8 mouse cellular contexts compared by ENCODE assay signal in genomic region chr4:53218291-53218640, GRCm38 (mm10). TPM values are rescaled to one million over a fixed set of nuclear protein-coding genes. Genes with fewer than 3 reads are reported as not detected.
DNase-seq lines count a peak whose midpoint lies in the region; ATAC-seq and TF ChIP-seq lines count a peak whose summit lies in the region.

No protein-coding gene starts in this region.

- H3K27me3 ChIP-seq in heart, adult 2 months (ENCODE audit: control insufficient read depth, insufficient read depth, low read length): no peaks in the 10 kb centered on the region
- peaks cover 24% of the 10 kb centered on the region for H3K27me3 ChIP-seq in G1E (ENCODE audit: insufficient read depth, low read length)
- H3K27me3 ChIP-seq in hindbrain, embryonic 14.5 days (ENCODE audit: control insufficient read depth, insufficient read depth, low read length): no peaks in the 10 kb centered on the region
- H3K27me3 ChIP-seq in midbrain, embryonic 10.5 days (ENCODE audit: low read depth, poor library complexity, severe bottlenecking): peaks cover 11% of the 10 kb centered on the region

- no peak overlapping the region for H3K9ac ChIP-seq in heart, adult 2 months (ENCODE audit: low read depth, low read length)
- H3K9ac ChIP-seq in hindbrain, embryonic 14.5 days: peak overlapping the region; percentile 63

- no peaks in the 10 kb centered on the region for H3K79me2 ChIP-seq in heart, adult 2 months (replicated peaks; ENCODE audit: control insufficient read depth, insufficient read depth, low read length)

- TF ChIP-seq CTCF in heart, adult 2 months (IDR thresholded peaks at IDR 0.05): no peak
- no peak for TF ChIP-seq CTCF in G1E (IDR thresholded peaks at IDR 0.05; ENCODE audit: low read depth, low read length)

- no peaks in the 10 kb centered on the region for H3K9me3 ChIP-seq in G1E (replicated peaks)
- H3K9me3 ChIP-seq in hindbrain, embryonic 14.5 days (ENCODE audit: control insufficient read depth, low read length): 0 out of 2 replicates have a peak, but pooled peaks cover 2% of the 10 kb centered on the region
- no peaks in the 10 kb centered on the region for H3K9me3 ChIP-seq in midbrain, embryonic 10.5 days (replicated peaks)

- no peaks in the 10 kb centered on the region for H3K36me3 ChIP-seq in heart, adult 2 months (ENCODE audit: control insufficient read depth, insufficient read depth, low read length)
- no peaks in the 10 kb centered on the region for H3K36me3 ChIP-seq in G1E (replicated peaks)
- no peaks in the 10 kb centered on the region for H3K36me3 ChIP-seq in hindbrain, embryonic 14.5 days (replicated peaks; ENCODE audit: control insufficient read depth, insufficient read depth)
- no peaks in the 10 kb centered on the region for H3K36me3 ChIP-seq in midbrain, embryonic 10.5 days

- 28% methylated on average over 5 of the region's 5 CpGs for WGBS in heart, adult 2 months
- WGBS in hindbrain, embryonic 14.5 days: 42% methylated on average over 5 of the region's 5 CpGs
- 53% methylated on average over 5 of the region's 5 CpGs for WGBS in midbrain, embryonic 10.5 days

- DNase-seq in heart, adult 2 months: no peak
- DNase-seq in heart, postnatal 14 days: no peak
- DNase-seq in G1E (ENCODE audit: low spot score): no peak
- no peak for DNase-seq in hindbrain, embryonic 14.5 days (ENCODE audit: low spot score)
- DNase-seq in midbrain, embryonic 10.5 days (ENCODE audit: low spot score): no peak
- no peak for DNase-seq in ovary, postnatal 14 days (ENCODE audit: low spot score)
- no peak for DNase-seq in retina, embryonic 14.5 days (ENCODE audit: low spot score)
- no peak for DNase-seq in spleen, postnatal 14 days (ENCODE audit: low spot score in 2 of 2)

- TF ChIP-seq POLR2A in heart, adult 2 months (IDR thresholded peaks at IDR 0.05; ENCODE audit: insufficient read depth, low read depth, low read length): no peak

- peak overlapping the region; percentile 73 for H3K4me2 ChIP-seq in hindbrain, embryonic 14.5 days (replicated peaks)

- peak overlapping the region; percentile 48 for H3K4me3 ChIP-seq in heart, adult 2 months
- H3K4me3 ChIP-seq in G1E (ENCODE audit: low read depth, low read length): peak overlapping the region; percentile 65; the same call in 1 of the 2 replicates
- H3K4me3 ChIP-seq in hindbrain, embryonic 14.5 days (replicated peaks; ENCODE audit: low read length): peak overlapping the region; percentile 40
- peak overlapping the region; percentile 70 for H3K4me3 ChIP-seq in midbrain, embryonic 10.5 days

- TF ChIP-seq EP300 in heart, adult 2 months (IDR thresholded peaks at IDR 0.05; ENCODE audit: insufficient read depth, low read depth, low read length): no peak

- intact Hi-C loops in heart, adult 2 months (cut with DNase I): loop anchor here (1.0 to 5.0 kb wide), 4 partner anchors 21 to 106 kb away; partner anchors contain the start of gene Abca1
- intact Hi-C loops in heart, postnatal 14 days (cut with DNase I): loop anchor here (2.0 to 5.0 kb wide), 3 partner anchors 21 to 119 kb away; no protein-coding TSS in a partner anchor

- H3K4me1 ChIP-seq in heart, adult 2 months (ENCODE audit: control insufficient read depth, insufficient read depth, low read length): peaks cover 11% of the 10 kb centered on the region
- peaks cover 19% of the 10 kb centered on the region for H3K4me1 ChIP-seq in G1E (ENCODE audit: insufficient read depth, low read depth, low read length)
- peaks cover 10% of the 10 kb centered on the region for H3K4me1 ChIP-seq in hindbrain, embryonic 14.5 days (replicated peaks; ENCODE audit: control insufficient read depth, insufficient read depth, low read length)
- H3K4me1 ChIP-seq in midbrain, embryonic 10.5 days: peaks cover 22% of the 10 kb centered on the region

- ATAC-seq in G1E (ENCODE audit: extremely low read depth, insufficient number of reproducible peaks, low FRiP score, poor library complexity, severe bottlenecking): no peak
- no peak for ATAC-seq in hindbrain, embryonic 14.5 days (ENCODE audit: low FRiP score)

- peak overlapping the region; percentile 69 for H3K27ac ChIP-seq in heart, adult 2 months
- H3K27ac ChIP-seq in hindbrain, embryonic 14.5 days: peak overlapping the region; percentile 67
- peak overlapping the region; percentile 87; the same call in 1 of the 2 replicates for H3K27ac ChIP-seq in midbrain, embryonic 10.5 days (replicated peaks)

RNA-seq across cellular contexts. Expression of gene Abca1, which starts 58.6 kb away (rescaled TPM):
- total RNA-seq in heart, adult 2 months (2021): 10 to 100 TPM; 13.1 to 23.5 TPM
- 4.2 and 8.4 TPM in 2 replicates for polyA plus RNA-seq in heart, adult 2 months (2012; rRNA removed)
- total RNA-seq in heart, postnatal 14 days (2021): 10 to 100 TPM; 22.8 to 33.6 TPM
- 21.5 and 23.0 TPM in 2 replicates for total RNA-seq in G1E (2014; fragmentation: Nextera tagmentation)
- total RNA-seq in G1E (2017): 4.6 and 4.7 TPM in 2 replicates
- polyA plus RNA-seq in G1E (2012): 1.8 and 2.1 TPM in 2 replicates
- polyA plus RNA-seq in hindbrain, embryonic 14.5 days (2014; fragmentation: Nextera tagmentation; extraction: Ambion mirVana): 17.3 and 18.8 TPM in 2 replicates
- polyA plus RNA-seq in midbrain, embryonic 10.5 days (2016; fragmentation: Nextera tagmentation; extraction: Ambion mirVana): 2.0 and 3.1 TPM in 2 replicates
